Mouse (Mus musculus): ENCODE data around the gene Pgrmc2.

Gene Pgrmc2

GRCm38 (mm10) chr3:41070519-41070918 lies 12.3 kb downstream of the Pgrmc2 start:
- DNase-seq (ENCODE audit: extremely low spot score) = no peak

DNA sequence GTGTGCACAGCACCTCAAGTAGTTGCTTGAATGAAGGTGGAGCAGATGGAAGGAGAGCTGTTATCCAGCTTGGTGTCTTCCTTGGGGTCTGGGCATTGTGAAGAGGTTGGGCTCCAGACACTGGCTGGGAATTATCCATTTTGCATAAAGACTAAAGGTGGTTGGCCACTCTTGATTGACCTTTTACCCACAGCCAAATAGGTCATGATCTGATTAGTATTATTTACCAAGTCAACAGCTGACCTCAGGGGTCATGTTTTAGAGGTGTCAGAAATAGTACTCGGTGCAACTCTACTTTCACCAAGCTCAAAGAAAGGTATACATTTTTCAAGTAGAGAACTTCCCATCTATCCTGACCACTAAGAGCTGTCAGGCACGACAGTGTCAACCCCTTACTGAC lies 17.5 kb downstream of the Pgrmc2 start:
- DNase-seq (ENCODE audit: extremely low spot score) = no peak

GRCm38 (mm10) chr3:41062758-41063157 lies 20.1 kb downstream of the Pgrmc2 start:
- DNase-seq (ENCODE audit: extremely low spot score) = no peak

DNA sequence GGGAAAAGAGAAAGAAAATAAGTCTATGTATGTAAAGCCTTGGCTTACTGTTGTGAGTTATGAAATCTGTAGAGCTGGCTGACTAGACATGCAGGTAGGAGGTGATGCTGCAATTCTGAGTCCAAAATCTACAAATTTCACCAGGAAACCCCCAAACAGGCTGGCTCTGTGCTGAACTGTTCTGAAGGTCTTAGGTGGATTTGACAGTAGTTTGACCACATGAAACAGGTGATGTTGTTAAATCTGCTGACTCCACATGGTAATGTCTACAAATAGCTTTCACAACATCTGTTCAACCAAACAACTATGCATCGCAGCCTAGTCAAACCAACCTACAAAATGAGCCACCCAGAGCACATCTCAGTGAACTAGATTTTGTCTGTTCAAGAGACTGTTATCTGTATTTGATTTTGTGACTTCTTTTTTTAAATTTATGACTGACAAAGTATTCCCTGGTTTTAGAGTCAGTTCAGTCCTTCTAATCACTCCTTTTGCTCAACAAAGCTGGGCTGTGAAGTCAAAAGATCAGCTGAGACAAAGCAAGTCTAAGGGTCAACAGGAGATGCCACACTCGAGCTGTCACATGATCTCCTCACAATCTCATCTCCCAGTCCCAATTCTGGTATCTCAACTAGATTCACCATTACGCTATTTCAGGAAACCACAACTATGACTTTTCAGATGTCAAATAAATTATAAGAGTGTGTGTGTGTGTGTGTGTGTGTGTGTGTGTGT lies 20.8 kb downstream of the Pgrmc2 start:
- DNase-seq (ENCODE audit: extremely low spot score) = no peak

- no peak for DNase-seq (ENCODE audit: extremely low spot score)
These were observed 23.6 kb downstream of the Pgrmc2 start for GRCm38 (mm10) chr3:41059249-41059648.

DNA sequence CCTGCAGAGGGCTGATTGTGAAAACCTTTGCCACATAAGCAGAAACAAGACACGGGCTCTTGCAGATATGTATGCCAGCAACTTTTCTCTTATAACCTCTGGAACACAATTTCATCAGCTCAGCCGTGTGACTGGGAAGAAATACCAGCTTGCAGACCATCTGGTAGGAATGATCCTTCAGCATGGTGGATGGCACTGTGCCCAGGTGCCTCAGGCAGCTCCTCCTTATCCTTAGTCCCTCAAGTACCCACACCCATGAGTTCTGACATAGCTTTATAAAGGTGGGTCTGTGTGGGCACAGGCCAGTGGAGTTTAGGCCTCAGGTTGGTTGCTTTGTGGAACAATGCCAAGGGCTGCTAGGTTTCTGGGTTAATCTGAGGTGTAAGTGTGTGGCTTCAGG lies 24.5 kb downstream of the Pgrmc2 start:
- no peak for DNase-seq (ENCODE audit: extremely low spot score)

DNA sequence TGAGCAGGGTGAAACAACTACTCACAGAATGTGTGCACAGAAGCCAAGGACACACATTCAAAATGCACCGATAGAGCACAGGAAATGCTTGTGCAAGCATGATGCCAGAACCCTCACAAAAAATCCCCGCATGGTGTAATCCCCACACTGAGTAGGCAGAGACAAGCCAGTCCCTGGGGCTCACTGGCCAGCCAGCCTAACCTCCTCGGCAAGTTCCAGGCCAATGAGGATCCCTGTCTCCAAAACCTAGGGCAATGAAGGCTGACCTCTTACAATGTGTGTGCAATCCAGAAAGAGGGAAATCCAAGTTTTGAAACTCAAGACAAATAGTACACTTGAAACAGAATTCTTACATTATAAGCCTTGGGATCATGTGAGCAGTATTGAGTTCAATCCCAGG lies 29.5 kb downstream of the Pgrmc2 start:
- DNase-seq (ENCODE audit: extremely low spot score) = no peak

DNA sequence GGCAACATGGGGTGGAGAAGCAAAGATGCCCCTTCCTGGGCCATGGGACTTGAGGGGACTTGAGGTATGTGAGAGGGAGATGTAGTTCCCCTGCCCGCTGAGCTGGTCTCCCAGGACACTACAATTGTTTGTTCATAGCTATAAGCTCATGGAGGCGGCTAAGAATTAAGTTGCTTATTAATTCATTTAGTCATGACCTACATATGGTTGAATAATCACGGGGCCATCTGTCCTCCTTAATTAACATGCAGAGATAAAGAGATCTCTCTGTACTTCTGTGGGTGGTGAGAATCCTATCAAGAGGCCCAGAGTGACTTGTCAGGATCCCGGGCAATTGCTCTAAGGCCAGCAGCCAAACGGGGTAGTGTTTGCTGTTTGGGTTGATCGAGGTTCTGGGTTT lies 35.0 kb downstream of the Pgrmc2 start:
- DNase-seq (ENCODE audit: extremely low spot score) = no peak

DNA sequence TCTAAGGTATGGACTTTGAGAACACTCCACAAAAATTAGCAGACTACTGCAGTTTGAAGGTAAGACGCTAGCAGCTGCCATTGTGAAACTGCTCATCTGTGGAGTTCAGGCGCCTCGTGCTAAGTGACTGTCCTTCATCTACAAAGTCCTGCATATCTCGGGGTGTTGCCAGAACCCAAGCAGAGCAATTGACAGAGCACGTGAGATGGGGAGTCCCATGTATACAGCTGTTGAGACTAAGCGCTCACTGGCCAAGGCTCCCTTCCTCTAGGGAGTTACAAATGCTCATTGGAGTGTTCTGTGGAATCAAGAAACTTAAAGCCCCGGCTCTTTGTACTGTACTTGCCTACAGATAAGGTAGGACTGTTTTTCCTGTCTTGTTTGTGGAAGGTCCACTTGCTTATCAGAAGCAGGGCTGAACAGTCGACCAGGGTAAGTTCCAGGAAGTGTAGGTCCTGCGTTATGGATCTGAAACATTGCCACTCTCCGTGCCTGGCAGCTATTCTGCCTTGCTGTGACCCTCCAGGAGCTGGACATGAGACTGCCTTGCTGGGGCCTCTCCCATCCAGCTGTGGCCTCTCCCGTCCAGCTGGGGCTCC lies 39.0 kb downstream of the Pgrmc2 start:
- no peak for DNase-seq (ENCODE audit: extremely low spot score)

GRCm38 (mm10) chr3:41042195-41042938 lies 40.5 kb downstream of the Pgrmc2 start:
- peak; percentile 20 for DNase-seq (ENCODE audit: extremely low spot score)

DNA sequence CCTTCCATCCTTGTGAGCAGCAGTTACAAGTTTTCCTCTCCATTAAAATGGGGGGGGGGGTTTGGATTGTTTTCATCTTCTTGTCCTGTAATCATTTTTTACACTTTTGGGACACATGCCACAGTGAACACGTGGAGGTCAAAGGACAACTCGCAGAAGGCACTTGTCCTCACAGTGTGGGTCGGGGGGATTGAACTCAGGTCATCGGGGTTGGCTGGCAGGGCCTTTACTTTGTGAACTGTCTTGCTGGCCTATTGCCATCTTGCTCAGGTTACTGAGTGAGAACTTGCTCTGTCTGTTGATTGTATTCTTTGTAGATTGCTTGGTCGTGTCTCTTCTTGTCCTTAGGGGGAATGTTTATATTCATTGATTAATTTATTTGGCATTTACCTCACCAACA lies 41.6 kb downstream of the Pgrmc2 start:
- no peak for DNase-seq (ENCODE audit: extremely low spot score)

GRCm38 (mm10) chr3:41038297-41038916 lies 44.4 kb downstream of the Pgrmc2 start:
- DNase-seq (ENCODE audit: extremely low spot score) = no peak

DNA sequence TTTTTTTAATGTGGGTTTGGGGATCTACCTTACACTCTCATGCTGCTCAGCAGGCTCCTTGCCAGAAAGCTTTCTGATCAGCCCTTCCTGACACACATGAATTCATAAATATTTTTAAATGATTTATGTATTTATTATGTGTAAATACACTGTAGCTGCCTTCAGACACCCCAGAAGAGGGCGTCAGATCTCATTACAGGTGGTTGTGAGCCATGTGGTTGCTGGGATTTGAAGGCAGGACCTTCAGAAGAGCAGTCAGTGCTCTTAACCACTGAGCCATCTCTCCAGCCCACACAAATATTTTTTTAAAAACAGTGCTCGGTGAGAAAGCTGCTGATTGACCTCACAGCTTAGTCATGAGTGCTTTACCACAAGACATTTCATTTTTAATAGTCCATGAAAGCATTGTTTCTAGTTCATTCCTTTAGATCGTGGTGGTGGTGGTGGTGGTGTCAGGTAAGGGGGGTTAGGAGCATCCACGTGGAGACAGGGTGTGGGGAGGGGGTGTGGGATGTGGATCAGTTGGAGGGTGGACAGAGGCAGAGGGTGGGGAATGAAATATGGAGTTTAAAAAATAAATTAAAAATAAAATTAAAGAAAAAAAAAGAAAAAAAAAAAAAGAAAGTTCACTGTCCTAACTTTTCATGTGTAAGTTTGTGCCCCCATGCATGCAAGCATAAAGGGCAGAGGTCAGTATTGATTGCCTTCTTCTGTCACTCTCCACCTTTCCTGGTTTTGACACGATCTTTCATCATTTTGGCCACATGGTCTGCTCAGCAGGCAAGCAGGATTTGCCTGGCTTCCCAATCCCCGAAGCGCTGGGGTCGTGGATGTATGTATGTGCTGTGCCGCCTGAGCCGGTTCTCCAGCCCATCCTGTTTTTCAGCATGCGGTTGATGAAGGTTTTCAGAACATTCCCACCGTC lies 51.3 kb downstream of the Pgrmc2 start:
- no peak for DNase-seq (ENCODE audit: extremely low spot score)

DNA sequence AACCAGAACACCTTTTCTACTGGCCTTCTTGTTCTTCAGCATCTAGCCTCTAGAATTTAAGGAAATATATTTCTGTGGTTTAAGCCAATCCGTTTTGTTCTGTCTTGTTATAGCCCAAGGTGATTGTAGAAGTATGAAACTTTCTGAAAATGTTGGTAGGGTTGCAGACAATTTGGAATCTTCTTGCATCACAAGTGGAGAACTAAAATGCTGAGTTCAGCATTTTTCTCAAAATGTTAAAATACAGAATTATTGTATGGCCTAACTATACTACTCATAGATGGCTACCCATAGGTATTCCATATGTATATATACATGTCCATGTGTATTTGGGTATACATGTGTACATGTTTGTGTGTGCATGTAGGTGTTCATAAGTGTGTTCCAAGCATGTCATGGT lies 52.1 kb downstream of the Pgrmc2 start:
- DNase-seq (ENCODE audit: extremely low spot score) = no peak

DNA sequence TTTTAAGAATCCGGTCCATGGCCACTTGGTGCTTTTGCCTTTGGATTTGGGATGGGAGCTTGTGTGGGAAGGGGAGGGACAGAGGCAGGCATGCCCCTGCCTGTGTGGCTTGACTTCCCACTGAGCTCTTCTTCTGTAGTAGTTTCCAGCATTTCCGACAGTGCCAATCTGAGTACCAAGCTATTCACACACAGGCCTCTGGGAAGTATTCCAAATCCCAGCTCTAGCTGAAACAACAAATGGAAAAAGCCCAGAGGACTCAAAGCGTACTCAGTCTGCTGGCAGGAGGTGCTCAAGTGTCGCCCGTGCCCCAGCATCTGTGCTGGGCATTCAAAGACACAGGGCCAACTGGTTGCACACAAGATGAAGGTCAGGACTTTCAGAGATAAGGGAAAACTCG lies 60.9 kb downstream of the Pgrmc2 start:
- no peak for DNase-seq (ENCODE audit: extremely low spot score)

- DNase-seq (ENCODE audit: extremely low spot score) = no peak
These were observed 62.2 kb downstream of the Pgrmc2 start for GRCm38 (mm10) chr3:41020687-41021086.

- no peak for DNase-seq (ENCODE audit: extremely low spot score)
These were observed 64.7 kb downstream of the Pgrmc2 start for GRCm38 (mm10) chr3:41018022-41018608.

Measured in embryo, embryonic 9.5 days (tissue).